Mouse (Mus musculus): Measurements from ENCODE around the gene 2410141K09Rik. TPM values are rescaled to one million over a fixed set of nuclear protein-coding genes. Genes with fewer than 3 reads are reported as not detected.

2410141K09Rik gene
- not detected for polyA plus RNA-seq (2014; fragmentation: Illumina TruSeq; extraction: RNeasy Lipid Tissue Mini Kit (QIAGEN cat#74804); ENCODE audit: insufficient read depth, low read depth, low replicate concordance)

GRCm38 (mm10) chr13:66441018-66441417, at the start of gene 2410141K09Rik:
Gene 2410141K09Rik, minus strand, starts transcription at chr13:66441118.

Other genes starting within 250 kb of the 2410141K09Rik start
- not detected for gene Gm10772, start 213.5 kb downstream of the 2410141K09Rik start, polyA plus RNA-seq (2014; fragmentation: Illumina TruSeq; extraction: RNeasy Lipid Tissue Mini Kit (QIAGEN cat#74804); ENCODE audit: insufficient read depth, low read depth, low replicate concordance)